Mouse (Mus musculus) forebrain, embryonic 16.5 days (tissue): ENCODE measurements around the gene Vcp. TPM values are rescaled to one million over a fixed set of nuclear protein-coding genes. Genes with fewer than 3 reads are reported as not detected.

Experiments used
- ATAC-seq: fragments of 200-750 bp; cut with Nextera tagmentation; 2 replicates; pipeline ENCODE4 v1.8.0; 2017; ENCODE audit warnings: mild to moderate bottlenecking, moderate library complexity
- H3K27ac ChIP-seq: fragments of 300-500 bp; sonication (generic); 2 replicates; pipeline ENCODE4 v1.5.1; 2014; ENCODE audit warnings: low read length, control low read depth
- H3K27me3 ChIP-seq: fragments of 300-500 bp; sonication (generic); replicated peaks from 2 replicates; pipeline ENCODE4 v1.6.1; 2014; ENCODE audit warnings: low read length; ENCODE audit not compliant: control insufficient read depth, insufficient read depth
- H3K36me3 ChIP-seq: fragments of 300-500 bp; sonication (generic); 2 replicates; pipeline ENCODE4 v1.6.1; 2014; ENCODE audit not compliant: control insufficient read depth, insufficient read depth
- H3K4me1 ChIP-seq: fragments of 300-500 bp; sonication (generic); replicated peaks from 2 replicates; pipeline ENCODE4 v1.6.1; 2014; ENCODE audit warnings: low read length; ENCODE audit not compliant: control insufficient read depth, insufficient read depth
- H3K4me2 ChIP-seq: fragments of 300-500 bp; sonication (generic); 2 replicates; pipeline ENCODE4 v1.6.1; 2014; ENCODE audit warnings: mild to moderate bottlenecking, low read length, control low read depth
- H3K4me3 ChIP-seq: fragments of 300-500 bp; sonication (generic); replicated peaks from 2 replicates; pipeline ENCODE4 v1.5.1; 2014; ENCODE audit warnings: mild to moderate bottlenecking, low read length, control low read depth
- H3K9ac ChIP-seq: fragments of 300-500 bp; sonication (generic); replicated peaks from 2 replicates; pipeline ENCODE4 v1.6.1; 2014; ENCODE audit warnings: low read depth, low read length, control low read depth
- H3K9me3 ChIP-seq: fragments of 300-500 bp; sonication (generic); 2 replicates; pipeline ENCODE4 v1.6.1; 2016; ENCODE audit warnings: low read length; ENCODE audit not compliant: control insufficient read depth
- WGBS: fragments of 180-500 bp; shearing (Covaris S2); extraction: QIAGEN DNeasy Blood & Tissue Kit; methylation state at CpG from one replicate; pipeline ENCODE4 v1.1.7; 2014; 5-methylcytosine and 5-hydroxymethylcytosine counted together
- polyA plus RNA-seq: library from polyadenylated mRNA; unstranded; fragments of >200 nt; fragmentation: Nextera tagmentation; extraction: Ambion mirVana; gene quantifications from 2 replicates; pipeline ENCODE4 v1.2.1, GENCODE M21; 2015

The Vcp gene
- polyA plus RNA-seq, 1 experiment from 2014 or later: 509 TPM

GRCm38 (mm10) chr4:42963480-42963879 is 36.8 kb downstream of the Vcp start:
- WGBS: 94% methylated on average over 2 of the region's 2 CpGs
- Histone ChIP-seq H3K9me3 (no peaks in the 10 kb centered on the region), H3K27me3 (no peaks in the 10 kb centered on the region), H3K4me3 (no peak overlapping the region), H3K9ac (no peak overlapping the region), H3K4me2 (no peak overlapping the region), H3K4me1 (peaks cover 6% of the 10 kb centered on the region; the same call in 1 of the 2 replicates), H3K36me3 (no peaks in the 10 kb centered on the region), H3K27ac (no peak overlapping the region)
- ATAC-seq: no peak

DNA sequence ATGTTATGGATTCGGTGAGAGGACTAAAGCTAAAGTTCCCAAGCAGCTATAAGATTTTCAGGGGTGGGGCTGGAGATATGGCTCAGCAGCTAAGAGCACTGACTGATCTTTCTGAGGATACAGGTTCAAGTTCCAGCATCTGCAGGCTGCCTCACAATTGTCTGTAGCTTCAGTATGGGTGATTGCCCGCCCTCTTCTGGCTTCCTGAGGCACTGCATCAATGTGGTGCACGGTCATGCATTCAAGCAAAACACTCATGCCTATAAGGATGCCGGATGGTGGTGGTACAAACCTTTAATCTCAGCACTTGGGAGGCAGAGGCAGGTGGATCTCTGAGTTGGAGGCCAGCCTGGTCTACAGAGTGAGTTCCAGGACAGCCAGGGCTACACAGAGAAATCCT is 38.7 kb downstream of the Vcp start:
- no peak overlapping the region for H3K4me2 ChIP-seq
- peaks cover 14% of the 10 kb centered on the region for H3K36me3 ChIP-seq
- no peak overlapping the region for H3K9ac ChIP-seq
- no peak overlapping the region for H3K4me3 ChIP-seq
- WGBS: 30% methylated on average over 4 of the region's 4 CpGs
- no peaks in the 10 kb centered on the region for H3K27me3 ChIP-seq
- peaks cover 6% of the 10 kb centered on the region; the same call in 1 of the 2 replicates for H3K4me1 ChIP-seq
- 0 out of 2 replicates have a peak, but pooled peaks have one; percentile 21 for ATAC-seq
- no peaks in the 10 kb centered on the region for H3K9me3 ChIP-seq
- no peak overlapping the region for H3K27ac ChIP-seq

DNA sequence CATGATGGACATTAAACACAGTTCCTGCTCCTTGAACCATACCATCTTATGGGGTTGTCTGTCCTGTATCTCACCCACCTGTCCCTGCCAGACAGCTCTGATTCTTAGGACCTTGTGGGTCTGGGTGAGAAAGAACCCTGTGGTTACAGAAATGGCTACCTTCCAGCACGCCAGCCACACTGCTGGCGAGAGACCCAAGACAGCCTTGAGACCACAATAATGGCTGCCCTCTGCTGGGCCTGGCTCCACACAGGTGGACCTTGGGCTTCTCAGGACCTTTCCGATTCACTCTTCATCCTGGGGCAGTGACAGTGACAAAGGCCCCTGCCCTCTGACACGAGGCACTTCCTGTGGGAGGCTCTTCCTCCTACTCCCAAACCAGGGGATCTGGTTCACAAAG is 40.9 kb downstream of the Vcp start:
- H3K4me3 ChIP-seq: no peak overlapping the region
- H3K9ac ChIP-seq: no peak overlapping the region
- H3K4me2 ChIP-seq: no peak overlapping the region
- peaks cover 23% of the 10 kb centered on the region for H3K36me3 ChIP-seq
- no peak for ATAC-seq
- no peaks in the 10 kb centered on the region for H3K9me3 ChIP-seq
- H3K27me3 ChIP-seq: no peaks in the 10 kb centered on the region
- 73% methylated on average over 4 of the region's 4 CpGs for WGBS
- H3K4me1 ChIP-seq: peaks cover 8% of the 10 kb centered on the region
- no peak overlapping the region for H3K27ac ChIP-seq

DNA sequence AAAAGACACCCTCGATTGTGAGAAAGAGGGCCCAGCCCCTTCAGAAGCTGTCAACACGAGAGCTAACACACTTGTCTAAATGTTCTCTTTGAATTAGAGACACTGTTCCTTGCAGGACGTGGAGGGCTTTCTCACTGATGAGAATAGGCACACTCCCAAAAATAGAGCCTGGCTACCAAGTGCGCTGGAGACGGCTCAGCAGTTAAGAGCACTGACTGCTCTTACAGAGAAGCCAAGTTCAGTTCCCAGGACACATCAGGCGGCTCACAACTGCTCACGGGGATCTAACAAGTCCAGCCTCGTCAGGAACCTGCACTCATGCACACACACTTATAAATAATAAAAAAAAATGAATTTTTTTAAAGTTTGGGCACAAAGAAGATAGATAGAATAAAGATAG is 41.4 kb downstream of the Vcp start:
- no peak for ATAC-seq
- Histone ChIP-seq H3K4me1 (peaks cover 12% of the 10 kb centered on the region), H3K36me3 (peaks cover 23% of the 10 kb centered on the region), H3K9me3 (no peaks in the 10 kb centered on the region), H3K9ac (no peak overlapping the region), H3K27ac (no peak overlapping the region), H3K4me3 (no peak overlapping the region), H3K27me3 (no peaks in the 10 kb centered on the region), H3K4me2 (no peak overlapping the region)
- 67% methylated on average over 8 of the region's 8 CpGs for WGBS

GRCm38 (mm10) chr4:42957979-42958378 is 42.3 kb downstream of the Vcp start:
- ATAC-seq: no peak
- Histone ChIP-seq H3K27ac (no peak overlapping the region), H3K4me1 (peaks cover 22% of the 10 kb centered on the region), H3K4me2 (no peak overlapping the region), H3K9me3 (no peaks in the 10 kb centered on the region), H3K9ac (no peak overlapping the region), H3K36me3 (peaks cover 23% of the 10 kb centered on the region), H3K27me3 (no peaks in the 10 kb centered on the region), H3K4me3 (no peak overlapping the region)
- WGBS: 87% methylated on average over 8 of the region's 8 CpGs

GRCm38 (mm10) chr4:42957306-42957705 is 43.0 kb downstream of the Vcp start:
- no peaks in the 10 kb centered on the region for H3K27me3 ChIP-seq

GRCm38 (mm10) chr4:42956581-42956980 is 43.7 kb downstream of the Vcp start:
- H3K36me3 ChIP-seq: peaks cover 23% of the 10 kb centered on the region
- no peaks in the 10 kb centered on the region for H3K27me3 ChIP-seq
- no peak overlapping the region for H3K4me3 ChIP-seq
- no peaks in the 10 kb centered on the region for H3K9me3 ChIP-seq
- WGBS: 93% methylated on average over 17 of the region's 17 CpGs
- H3K27ac ChIP-seq: no peak overlapping the region
- H3K4me1 ChIP-seq: peaks cover 36% of the 10 kb centered on the region
- H3K4me2 ChIP-seq: no peak overlapping the region
- ATAC-seq: no peak
- H3K9ac ChIP-seq: no peak overlapping the region

More at GRCm38 (mm10) chr4:42957306-42957705, 43.0 kb downstream of the Vcp start:
- Histone ChIP-seq H3K4me3 (no peak overlapping the region), H3K36me3 (peaks cover 23% of the 10 kb centered on the region), H3K4me1 (peaks cover 28% of the 10 kb centered on the region), H3K9me3 (no peaks in the 10 kb centered on the region), H3K4me2 (no peak overlapping the region), H3K27ac (no peak overlapping the region), H3K9ac (no peak overlapping the region)
- ATAC-seq: no peak
- WGBS: 73% methylated on average over 11 of the region's 11 CpGs

- H3K9me3 ChIP-seq: no peaks in the 10 kb centered on the region
- H3K4me3 ChIP-seq: no peak overlapping the region
- WGBS: 96% methylated on average over 3 of the region's 3 CpGs
- H3K27ac ChIP-seq: no peak overlapping the region
- no peaks in the 10 kb centered on the region for H3K27me3 ChIP-seq
- no peak for ATAC-seq
- no peak overlapping the region for H3K4me2 ChIP-seq
- H3K36me3 ChIP-seq: peaks cover 23% of the 10 kb centered on the region
- no peak overlapping the region for H3K9ac ChIP-seq
- H3K4me1 ChIP-seq: peaks cover 49% of the 10 kb centered on the region
Measured at GRCm38 (mm10) chr4:42955200-42955599, 45.1 kb downstream of the Vcp start.

GRCm38 (mm10) chr4:42954297-42954696 is 46.0 kb downstream of the Vcp start:
- Histone ChIP-seq H3K4me3 (peak overlapping the region; percentile 89), H3K36me3 (peaks cover 23% of the 10 kb centered on the region), H3K27me3 (no peaks in the 10 kb centered on the region), H3K4me1 (peaks cover 49% of the 10 kb centered on the region), H3K9ac (peak overlapping the region; percentile 39; the same call in 1 of the 2 replicates), H3K27ac (peak overlapping the region; percentile 86), H3K4me2 (peak overlapping the region; percentile 89), H3K9me3 (no peaks in the 10 kb centered on the region)
- WGBS: 6% methylated on average over 10 of the region's 10 CpGs
- no peak for ATAC-seq
